In the genomic region with DNA sequence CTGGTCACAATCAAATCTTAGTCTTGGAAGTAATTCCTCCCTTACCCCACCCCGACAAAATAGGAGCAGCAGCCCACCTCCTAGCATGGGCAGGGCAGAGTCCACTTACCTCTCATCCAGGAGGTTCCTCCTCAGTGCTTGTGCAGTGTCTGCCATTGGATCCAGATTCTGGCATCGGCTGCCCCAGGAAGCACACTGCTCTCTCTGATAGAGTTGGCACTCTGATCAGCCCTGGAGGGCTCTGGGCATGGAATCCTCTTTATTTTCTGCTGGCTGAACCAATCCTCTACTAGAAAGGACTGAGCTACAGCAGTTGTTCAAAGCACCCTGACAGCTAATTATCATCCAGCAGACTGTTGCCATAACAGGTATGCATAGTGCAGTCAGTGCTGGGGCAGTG, we compare ENCODE assay signal across 28 mouse cellular contexts.
A peak's percentile ranks its signal among the peaks of the same experiment; 100 is the strongest.
DNase-seq lines count a peak whose midpoint lies in the region; ATAC-seq and TF ChIP-seq lines count a peak whose summit lies in the region.
"Had no signal": no experiment of that assay in that cellular context is flagged by ENCODE, and none has a peak within 500 bp of the region (broad histone marks: within the 10 kb centered on the region; RNA-seq: fewer than 3 reads in every experiment).

No protein-coding gene starts in this region.

- TF ChIP-seq CTCF in brain, embryonic 14.5 days (IDR thresholded peaks at IDR 0.05; ENCODE audit: borderline replicate concordance, extremely low read depth, insufficient read depth, insufficient read length) = no peak

- no peak overlapping the region for H3K4me3 ChIP-seq in hindbrain, embryonic 15.5 days
- no peak overlapping the region for H3K4me3 ChIP-seq in hindbrain, embryonic 10.5 days
- H3K4me3 ChIP-seq: embryonic facial prominence, embryonic 13.5 days; heart, embryonic 10.5 days; heart, embryonic 15.5 days; limb, embryonic 10.5 days; limb, embryonic 15.5 days; midbrain, embryonic 15.5 days had no signal

- peaks cover 33% of the 10 kb centered on the region for H3K4me1 ChIP-seq in hindbrain, embryonic 15.5 days (replicated peaks)
- peaks cover 18% of the 10 kb centered on the region for H3K4me1 ChIP-seq in hindbrain, embryonic 10.5 days (replicated peaks)
- H3K4me1 ChIP-seq: heart, embryonic 15.5 days had no signal

- no peak overlapping the region for H3K4me2 ChIP-seq in hindbrain, embryonic 15.5 days
- H3K4me2 ChIP-seq: embryonic facial prominence, embryonic 13.5 days; heart, embryonic 15.5 days; limb, embryonic 15.5 days; midbrain, embryonic 15.5 days had no signal

- no peaks in the 10 kb centered on the region for H3K36me3 ChIP-seq in hindbrain, embryonic 15.5 days
- H3K36me3 ChIP-seq in hindbrain, embryonic 10.5 days = no peaks in the 10 kb centered on the region
- H3K36me3 ChIP-seq: embryonic facial prominence, embryonic 13.5 days; heart, embryonic 10.5 days; heart, embryonic 15.5 days; limb, embryonic 10.5 days; limb, embryonic 15.5 days; midbrain, embryonic 15.5 days had no signal

- ATAC-seq in hindbrain, embryonic 15.5 days (ENCODE audit: low FRiP score, low read depth) = peak; percentile 19; the same call in 1 of the 2 replicates
- ATAC-seq: forebrain, postnatal 0 days; intestine, embryonic 16.5 days; midbrain, embryonic 15.5 days had no signal

- H3K27ac ChIP-seq in hindbrain, embryonic 15.5 days (replicated peaks) = no peak overlapping the region
- H3K27ac ChIP-seq in hindbrain, embryonic 10.5 days = no peak overlapping the region
- H3K27ac ChIP-seq: embryonic facial prominence, embryonic 13.5 days; heart, embryonic 10.5 days; heart, embryonic 15.5 days; kidney, postnatal 0 days; limb, embryonic 15.5 days; liver, embryonic 14.5 days; midbrain, embryonic 15.5 days had no signal

- H3K27me3 ChIP-seq in hindbrain, embryonic 15.5 days = no peaks in the 10 kb centered on the region
- no peaks in the 10 kb centered on the region for H3K27me3 ChIP-seq in hindbrain, embryonic 10.5 days (ENCODE audit: insufficient read depth, poor library complexity, severe bottlenecking)
- H3K27me3 ChIP-seq: embryonic facial prominence, embryonic 13.5 days; heart, embryonic 15.5 days; limb, embryonic 15.5 days; midbrain, embryonic 15.5 days had no signal

- 78% methylated on average over 2 of the region's 2 CpGs for WGBS in hindbrain, embryonic 15.5 days
- 93% methylated on average over 2 of the region's 2 CpGs for WGBS in hindbrain, embryonic 10.5 days

- TF ChIP-seq POLR2A in brain, embryonic 14.5 days (IDR thresholded peaks at IDR 0.05; ENCODE audit: borderline replicate concordance, extremely low read depth, insufficient read depth, insufficient read length, poor library complexity, severe bottlenecking) = no peak

- H3K9me3 ChIP-seq in hindbrain, embryonic 15.5 days = no peaks in the 10 kb centered on the region
- no peaks in the 10 kb centered on the region for H3K9me3 ChIP-seq in hindbrain, embryonic 10.5 days
- H3K9me3 ChIP-seq: embryonic facial prominence, embryonic 13.5 days; heart, embryonic 10.5 days; heart, embryonic 15.5 days; limb, embryonic 10.5 days; limb, embryonic 15.5 days; midbrain, embryonic 15.5 days had no signal

- no peak overlapping the region for H3K9ac ChIP-seq in hindbrain, embryonic 15.5 days
- H3K9ac ChIP-seq: embryonic facial prominence, embryonic 13.5 days; forebrain, postnatal 0 days; heart, embryonic 15.5 days; limb, embryonic 15.5 days; liver, embryonic 14.5 days; midbrain, embryonic 15.5 days had no signal

- no peak for DNase-seq in hindbrain, embryonic 10.5 days (ENCODE audit: low spot score)
- peak; percentile 49 for DNase-seq in brain, adult 2 months (ENCODE audit: low read depth, low spot score)
- peak; percentile 35 for DNase-seq in brain, embryonic 14.5 days (ENCODE audit: low read depth)
- DNase-seq in cerebellum, postnatal 10 days = peak; percentile 85 to 88
- no peak for DNase-seq in spleen, adult 18-20 months
- DNase-seq in liver = no peak
- DNase-seq: adrenal gland, adult 2 months; B cell, adult 2 months; embryo, embryonic 11 days; forebrain, postnatal 0 days; gastrocnemius, postnatal 14 days; heart, postnatal 36 days; kidney, adult 8-10 months; kidney, postnatal 4 days; lung, adult 2 months; lung, postnatal 10 days; right cerebral cortex, postnatal 25 days; thymus, postnatal 4 days had no signal

Comparison
In these comparisons a context has a peak if more than half of its experiments do, and no peak if none do; other contexts are left out.
1. DNase-seq: peak in brain, adult 2 months (single experiment), brain, embryonic 14.5 days (single experiment) and cerebellum, postnatal 10 days (2 of 2); none in hindbrain, embryonic 10.5 days (single experiment), spleen, adult 18-20 months (0 of 2) and liver (single experiment).